Mouse (Mus musculus) liver, embryonic 14.5 days (tissue): ENCODE measurements around the gene Bcl11b. TPM values are rescaled to one million over a fixed set of nuclear protein-coding genes. Genes with fewer than 3 reads are reported as not detected.

ENCODE experiments used
- ATAC-seq: fragments of 200-750 bp; cut with Nextera tagmentation; 2 replicates; pipeline ENCODE4 v1.8.0; 2017; ENCODE audit warnings: moderate number of reproducible peaks, mild to moderate bottlenecking, moderate library complexity; ENCODE audit not compliant: insufficient read depth
- DNase-seq, 3 experiments: peaks; one replicate each; pipeline ENCODE4 v3.0.0-alpha.2; 2012 to 2013; ENCODE audit warnings: low read depth in 3 of 3, low spot score in 3 of 3
- H3K27ac ChIP-seq: fragments of 300-500 bp; sonication (generic); 2 replicates; pipeline ENCODE4 v1.5.1; 2014; ENCODE audit warnings: moderate library complexity, mild to moderate bottlenecking, control low read depth, inconsistent platforms
- H3K27me3 ChIP-seq: fragments of 300-500 bp; sonication (generic); 2 replicates; pipeline ENCODE4 v1.6.1; 2014; ENCODE audit warnings: mild to moderate bottlenecking, low read length, moderate library complexity; ENCODE audit not compliant: control insufficient read depth, insufficient read depth
- H3K36me3 ChIP-seq: fragments of 300-500 bp; sonication (generic); replicated peaks from 2 replicates; pipeline ENCODE4 v1.6.1; 2014; ENCODE audit warnings: low read depth; ENCODE audit not compliant: control insufficient read depth, insufficient read depth
- H3K4me1 ChIP-seq, 2 experiments: fragments of 200-500 bp in 1 of 2; fragments of 300-500 bp in 1 of 2; sonication (generic) in 1 of 2; replicated peaks; 2 replicates each; pipeline ENCODE4 v1.6.1; 2012 to 2014; ENCODE audit warnings: antibody characterized with exemption in 1 of 2, inconsistent platforms in 1 of 2, low read length in 1 of 2; ENCODE audit not compliant: control insufficient read depth in 2 of 2, insufficient read depth in 2 of 2
- H3K4me2 ChIP-seq: fragments of 300-500 bp; sonication (generic); 2 replicates; pipeline ENCODE4 v1.6.1; 2014; ENCODE audit warnings: low read depth, mild to moderate bottlenecking, control low read depth, moderate library complexity
- H3K4me3 ChIP-seq, 2 experiments: fragments of 200-500 bp in 1 of 2; fragments of 300-500 bp in 1 of 2; sonication (generic) in 1 of 2; 2 replicates each; pipeline ENCODE4 v1.5.1; 2012 to 2014; ENCODE audit warnings: low read depth in 2 of 2, low read length in 2 of 2, mild to moderate bottlenecking in 2 of 2, control low read depth in 1 of 2, inconsistent platforms in 1 of 2, moderate library complexity in 1 of 2; ENCODE audit not compliant: insufficient read depth in 1 of 2
- H3K9ac ChIP-seq: fragments of 300-500 bp; sonication (generic); replicated peaks from 2 replicates; pipeline ENCODE4 v1.6.1; 2014; ENCODE audit warnings: mild to moderate bottlenecking, control low read depth, moderate library complexity
- H3K9me3 ChIP-seq: fragments of 300-500 bp; sonication (generic); 2 replicates; pipeline ENCODE4 v1.6.1; 2016; ENCODE audit warnings: low read length, mixed read lengths; ENCODE audit not compliant: control insufficient read depth
- CTCF ChIP-seq: IDR thresholded peaks from 2 replicates; pipeline ENCODE4 v1.5.1; 2016; ENCODE audit warnings: antibody characterized with exemption, low read depth, control low read depth
- EP300 ChIP-seq: IDR thresholded peaks from 2 replicates; pipeline ENCODE4 v1.6.1; 2016; ENCODE audit warnings: antibody characterized with exemption, low read depth
- WGBS: fragments of 180-500 bp; shearing (Covaris S2); extraction: QIAGEN DNeasy Blood & Tissue Kit; methylation state at CpG from one replicate; pipeline ENCODE4 v1.1.7; 2014; ENCODE audit not compliant: insufficient replicate concordance; 5-methylcytosine and 5-hydroxymethylcytosine counted together
- polyA plus RNA-seq, 2 experiments: library from polyadenylated mRNA; depleted of rRNA in 1 of 2; stranded (reverse) in 1 of 2; unstranded in 1 of 2; fragments of >200 nt; fragmentation: Nextera tagmentation in 1 of 2; extraction: Ambion mirVana in 1 of 2; gene quantifications; 2 replicates each; pipeline versions ENCODE4 v1.2.1 to v1.2.3; 2012 to 2014

Bcl11b gene
- polyA plus RNA-seq, 2 experiments, result 0.02 TPM; not detected in 1

DNA sequence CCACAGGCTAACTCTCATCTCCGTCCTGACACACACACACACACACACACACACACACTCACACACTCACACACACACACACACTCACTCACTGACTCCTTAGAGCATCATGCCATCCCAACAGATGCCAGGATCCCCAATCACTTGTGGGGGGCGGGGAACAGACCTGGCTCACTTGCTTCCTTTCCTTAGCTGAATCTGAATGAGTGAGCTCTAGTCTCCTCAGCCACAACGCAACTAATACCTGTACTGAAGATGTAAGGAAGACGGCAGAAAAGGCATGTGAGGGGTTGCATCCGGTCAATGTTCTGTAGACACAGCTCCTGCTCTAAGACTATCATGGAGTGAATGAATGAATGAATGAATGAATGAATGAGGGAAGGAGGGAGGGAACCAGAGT is 71.9 kb downstream of the Bcl11b start:
- Histone ChIP-seq H3K4me1 (no peaks in the 10 kb centered on the region), H3K4me3 (no peak overlapping the region), H3K9ac (no peak overlapping the region), H3K27me3 (no peaks in the 10 kb centered on the region), H3K4me2 (no peak overlapping the region), H3K9me3 (no peaks in the 10 kb centered on the region), H3K27ac (no peak overlapping the region), H3K36me3 (no peaks in the 10 kb centered on the region)
- ATAC-seq (no peak), DNase-seq (no peak)
- TF ChIP-seq EP300 (no peak), CTCF (no peak)
- WGBS, result 68% methylated on average over 5 of the region's 5 CpGs

- Histone ChIP-seq H3K4me1 (no peaks in the 10 kb centered on the region), H3K4me3 (no peak overlapping the region), H3K4me2 (no peak overlapping the region), H3K9me3 (no peaks in the 10 kb centered on the region), H3K27me3 (no peaks in the 10 kb centered on the region), H3K27ac (no peak overlapping the region), H3K9ac (no peak overlapping the region), H3K36me3 (no peaks in the 10 kb centered on the region)
- DNase-seq (no peak), ATAC-seq (no peak)
- WGBS, result 70% methylated on average over 28 of the region's 28 CpGs
- no peak for TF ChIP-seq CTCF
- TF ChIP-seq EP300, result no peak
Measured at GRCm38 (mm10) chr12:107930611-107931350, 72.6 kb downstream of the Bcl11b start.

DNA sequence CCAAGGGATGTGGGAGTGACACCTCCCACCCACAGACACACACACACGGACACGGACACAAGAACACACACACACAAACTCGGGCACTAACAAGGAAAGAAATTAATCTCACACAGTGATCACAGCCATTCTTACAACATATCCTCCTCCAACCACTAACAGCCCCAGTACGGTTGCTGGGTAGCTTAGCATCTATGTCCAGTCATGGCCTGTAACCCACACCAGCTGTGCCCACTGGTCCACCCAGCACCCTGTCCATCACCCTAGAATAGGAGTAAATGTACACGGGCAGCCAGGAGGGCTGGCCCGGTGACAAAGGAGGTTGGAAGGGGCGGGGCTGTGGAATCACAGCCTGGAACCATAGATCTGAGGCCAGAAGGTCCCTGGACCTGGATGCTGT is 74.5 kb downstream of the Bcl11b start:
- 67% methylated on average over 7 of the region's 7 CpGs for WGBS
- Histone ChIP-seq H3K36me3 (no peaks in the 10 kb centered on the region), H3K27me3 (no peaks in the 10 kb centered on the region), H3K9me3 (no peaks in the 10 kb centered on the region), H3K9ac (no peak overlapping the region), H3K4me1 (no peaks in the 10 kb centered on the region), H3K4me2 (no peak overlapping the region), H3K27ac (no peak overlapping the region), H3K4me3 (no peak overlapping the region)
- TF ChIP-seq EP300 (no peak), CTCF (no peak)
- ATAC-seq (no peak), DNase-seq (no peak)

DNA sequence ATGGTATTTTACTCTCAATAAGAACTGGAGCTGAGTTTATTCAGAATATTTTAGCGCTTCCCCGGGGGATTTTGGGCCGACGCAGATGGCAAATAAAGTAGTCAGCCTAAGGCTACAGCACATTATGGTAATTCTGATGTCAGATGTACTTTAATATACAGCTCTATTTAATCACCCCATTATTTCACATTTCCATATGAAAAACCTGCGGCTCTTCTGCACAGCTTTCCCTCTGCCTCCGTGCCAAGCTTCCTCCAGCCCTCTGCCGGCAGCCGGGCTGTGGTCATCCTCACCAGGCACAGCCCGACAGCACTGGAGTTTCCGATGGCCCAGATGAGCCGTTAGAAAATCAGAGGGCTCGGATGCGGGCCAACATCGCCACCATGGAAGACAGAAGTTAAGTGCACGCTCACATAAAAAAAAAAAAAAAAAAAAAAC is 74.9 kb downstream of the Bcl11b start:
- H3K27ac ChIP-seq, result no peak overlapping the region
- no peaks in the 10 kb centered on the region for H3K36me3 ChIP-seq
- no peaks in the 10 kb centered on the region for H3K27me3 ChIP-seq
- no peaks in the 10 kb centered on the region for H3K4me1 ChIP-seq
- WGBS, result 70% methylated on average over 15 of the region's 15 CpGs
- TF ChIP-seq CTCF, result no peak
- no peak for DNase-seq
- no peak for ATAC-seq
- no peak overlapping the region for H3K4me2 ChIP-seq
- no peaks in the 10 kb centered on the region for H3K9me3 ChIP-seq
- H3K4me3 ChIP-seq, result no peak overlapping the region
- no peak overlapping the region for H3K9ac ChIP-seq

DNA sequence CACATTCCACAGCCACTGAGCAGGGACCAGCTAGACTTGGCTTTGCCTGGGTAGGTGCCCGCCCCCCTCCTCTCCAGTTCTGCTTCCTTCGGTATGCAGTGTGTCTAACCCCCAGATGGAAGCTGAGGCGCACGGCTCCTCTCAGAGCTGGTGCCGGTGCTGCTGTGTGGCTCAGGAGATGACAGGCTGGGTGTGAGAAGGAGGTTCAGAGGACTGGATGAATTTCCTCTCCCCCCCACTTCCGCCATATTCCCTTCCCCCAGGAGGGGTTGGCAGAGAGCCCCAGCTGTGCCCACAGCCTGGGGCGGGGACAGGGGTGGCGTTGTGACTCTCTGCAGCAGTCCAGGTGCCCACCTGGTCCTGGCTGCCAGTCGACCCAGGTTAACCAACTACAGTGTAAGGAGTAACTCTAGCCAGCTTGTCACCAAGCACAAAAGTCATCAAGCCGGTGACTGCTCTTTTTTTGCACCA is 75.4 kb downstream of the Bcl11b start:
- H3K27ac ChIP-seq, result no peak overlapping the region
- H3K9me3 ChIP-seq, result no peaks in the 10 kb centered on the region
- DNase-seq, result no peak
- no peak for TF ChIP-seq EP300
- TF ChIP-seq CTCF, result no peak
- WGBS, result 60% methylated on average over 10 of the region's 10 CpGs
- H3K4me2 ChIP-seq, result no peak overlapping the region
- H3K4me1 ChIP-seq, result no peaks in the 10 kb centered on the region
- H3K36me3 ChIP-seq, result no peaks in the 10 kb centered on the region
- H3K4me3 ChIP-seq, result no peak overlapping the region
- ATAC-seq, result no peak
- H3K9ac ChIP-seq, result no peak overlapping the region
- no peaks in the 10 kb centered on the region for H3K27me3 ChIP-seq
